Mouse (Mus musculus) MEL (cell line): ENCODE measurements around the gene Syk. TPM values are rescaled to one million over a fixed set of nuclear protein-coding genes. Genes with fewer than 3 reads are reported as not detected.
A peak's percentile ranks its signal among the peaks of the same experiment; 100 is the strongest.

Source experiments
- DNase-seq: peaks from one replicate; pipeline ENCODE4 v3.0.0; 2011; ENCODE audit warnings: low read depth, low spot score
- H3K27ac ChIP-seq: 2 replicates; pipeline ENCODE4 v1.5.1; 2012; ENCODE audit warnings: low read depth, mild to moderate bottlenecking, control low read depth, low read length, moderate library complexity; ENCODE audit not compliant: control insufficient read depth
- H3K27me3 ChIP-seq, 2 experiments: fragments of 150-350 bp in 1 of 2; sonication (generic) in 1 of 2; 2 replicates each; pipeline ENCODE4 v1.6.1; 2012; ENCODE audit warnings: low read length in 2 of 2, mild to moderate bottlenecking in 2 of 2, improper control_type of control experiment in 1 of 2, moderate library complexity in 1 of 2; ENCODE audit not compliant: insufficient read depth in 2 of 2, control insufficient read depth in 1 of 2
- H3K36me3 ChIP-seq, 2 experiments: 2 replicates each; pipeline ENCODE4 v1.6.1; 2012 to 2014; ENCODE audit warnings: low read length in 2 of 2, improper control_type of control experiment in 1 of 2, inconsistent platforms in 1 of 2, mild to moderate bottlenecking in 1 of 2; ENCODE audit not compliant: insufficient read depth in 2 of 2, control insufficient read depth in 1 of 2
- H3K4me1 ChIP-seq, 2 experiments: fragments of 150-350 bp in 1 of 2; sonication (generic) in 1 of 2; 2 replicates each; pipeline ENCODE4 v1.6.1; 2012; ENCODE audit warnings: low read length in 2 of 2, improper control_type of control experiment in 1 of 2, mild to moderate bottlenecking in 1 of 2; ENCODE audit not compliant: insufficient read depth in 2 of 2, control insufficient read depth in 1 of 2
- H3K4me3 ChIP-seq, 2 experiments: fragments of 150-350 bp in 1 of 2; sonication (generic) in 1 of 2; 2 replicates each; pipeline ENCODE4 v1.5.1; 2012; ENCODE audit warnings: low read depth in 2 of 2, low read length in 2 of 2, mild to moderate bottlenecking in 2 of 2, moderate library complexity in 2 of 2, control low read depth in 1 of 2, improper control_type of control experiment in 1 of 2; ENCODE audit not compliant: control insufficient read depth in 1 of 2, insufficient read depth in 1 of 2
- H3K79me2 ChIP-seq: 2 replicates; pipeline ENCODE4 v1.6.1; 2012; ENCODE audit warnings: mild to moderate bottlenecking, low read length, moderate library complexity; ENCODE audit not compliant: control insufficient read depth, poor library complexity, insufficient read depth
- H3K9ac ChIP-seq: 2 replicates; pipeline ENCODE4 v1.6.1; 2012; ENCODE audit warnings: low read depth, mild to moderate bottlenecking, control low read depth, low read length, moderate library complexity; ENCODE audit not compliant: control insufficient read depth, poor library complexity, severe bottlenecking
- H3K9me3 ChIP-seq: fragments of 150-350 bp; sonication (generic); replicated peaks from 2 replicates; pipeline ENCODE4 v1.6.1; 2012; ENCODE audit warnings: mild to moderate bottlenecking, low read length, improper control_type of control experiment, moderate library complexity; ENCODE audit not compliant: insufficient read depth
- BHLHE40 ChIP-seq: IDR thresholded peaks from 2 replicates; pipeline ENCODE4 v1.6.1; 2012; ENCODE audit warnings: low read depth, mild to moderate bottlenecking, inconsistent platforms, low read length, improper control_type of control experiment, borderline replicate concordance
- CHD1 ChIP-seq: IDR thresholded peaks from 2 replicates; pipeline ENCODE4 v1.6.1; 2012; ENCODE audit warnings: low read depth, mild to moderate bottlenecking, inconsistent platforms, low read length, improper control_type of control experiment
- CHD2 ChIP-seq: IDR thresholded peaks from 2 replicates; pipeline ENCODE4 v1.6.1; 2011; ENCODE audit warnings: low read length, improper control_type of control experiment
- CTCF ChIP-seq, 3 experiments: IDR thresholded peaks in 2 of 3; conservative IDR thresholded peaks in 1 of 3; 2 replicates each; pipeline ENCODE4 v1.5.1; 2011 to 2012; ENCODE audit warnings: low read length in 3 of 3, low read depth in 2 of 3, mild to moderate bottlenecking in 2 of 3, improper control_type of control experiment in 1 of 3, inconsistent platforms in 1 of 3, mixed read lengths in 1 of 3, moderate library complexity in 1 of 3; ENCODE audit not compliant: control insufficient read depth in 1 of 3, insufficient read depth in 1 of 3, poor library complexity in 1 of 3, severe bottlenecking in 1 of 3
- E2F4 ChIP-seq: IDR thresholded peaks from 2 replicates; pipeline ENCODE4 v1.6.1; 2011; ENCODE audit warnings: low read depth, low read length, improper control_type of control experiment, borderline replicate concordance
- ELF1 ChIP-seq: IDR thresholded peaks from 2 replicates; pipeline ENCODE4 v1.6.1; 2014; ENCODE audit warnings: low read depth, mild to moderate bottlenecking, inconsistent platforms, low read length, improper control_type of control experiment, moderate library complexity
- EP300 ChIP-seq, 2 experiments: IDR thresholded peaks; 2 replicates each; pipeline ENCODE4 v1.6.1; 2011; ENCODE audit warnings: improper control_type of control experiment in 2 of 2, low read length in 2 of 2, low read depth in 1 of 2, mild to moderate bottlenecking in 1 of 2
- ETS1 ChIP-seq: IDR thresholded peaks from 2 replicates; pipeline ENCODE4 v1.6.1; 2012; ENCODE audit warnings: low read depth, mild to moderate bottlenecking, inconsistent platforms, low read length, improper control_type of control experiment, moderate library complexity
- GABPA ChIP-seq: IDR thresholded peaks from 2 replicates; pipeline ENCODE4 v1.6.1; 2012; ENCODE audit warnings: low read depth, mild to moderate bottlenecking, inconsistent platforms, low read length, improper control_type of control experiment, moderate library complexity
- GATA1 ChIP-seq: IDR thresholded peaks from 2 replicates; pipeline ENCODE4 v1.6.1; 2011; ENCODE audit warnings: low read depth, low read length, improper control_type of control experiment
- HCFC1 ChIP-seq: IDR thresholded peaks from 2 replicates; pipeline ENCODE4 v1.6.1; 2012; ENCODE audit warnings: low read depth, mild to moderate bottlenecking, inconsistent platforms, low read length, improper control_type of control experiment, moderate library complexity
- JUND ChIP-seq: IDR thresholded peaks from 2 replicates; pipeline ENCODE4 v1.6.1; 2011; ENCODE audit warnings: low read depth, mild to moderate bottlenecking, improper control_type of control experiment, low read length
- MAFK ChIP-seq: IDR thresholded peaks from 2 replicates; pipeline ENCODE4 v1.6.1; 2011; ENCODE audit warnings: low read depth, mild to moderate bottlenecking, low read length, improper control_type of control experiment, borderline replicate concordance
- MAX ChIP-seq: IDR thresholded peaks from 2 replicates; pipeline ENCODE4 v1.6.1; 2011; ENCODE audit warnings: low read length, improper control_type of control experiment
- MEF2A ChIP-seq: IDR thresholded peaks from 2 replicates; pipeline ENCODE4 v1.6.1; 2014; ENCODE audit warnings: low read depth, mild to moderate bottlenecking, inconsistent platforms, low read length, improper control_type of control experiment; ENCODE audit not compliant: poor library complexity, insufficient replicate concordance, severe bottlenecking; ENCODE audit errors: extremely low read depth
- MYB ChIP-seq: IDR thresholded peaks from 2 replicates; pipeline ENCODE4 v1.6.1; 2011; ENCODE audit warnings: mild to moderate bottlenecking, low read depth, low read length, improper control_type of control experiment
- MYC ChIP-seq: IDR thresholded peaks from 2 replicates; pipeline ENCODE4 v1.6.1; 2011; ENCODE audit warnings: low read depth, mild to moderate bottlenecking, low read length, improper control_type of control experiment, moderate library complexity
- NELFE ChIP-seq: IDR thresholded peaks from 2 replicates; pipeline ENCODE4 v1.6.1; 2011; ENCODE audit warnings: low read depth, low read length, improper control_type of control experiment
- POLR2A ChIP-seq, 2 experiments: IDR thresholded peaks; 2 replicates each; pipeline ENCODE4 v1.6.1; 2011 to 2012; ENCODE audit warnings: low read length in 2 of 2, mild to moderate bottlenecking in 2 of 2, control low read depth in 1 of 2, improper control_type of control experiment in 1 of 2, low read depth in 1 of 2, moderate library complexity in 1 of 2; ENCODE audit not compliant: control insufficient read depth in 1 of 2, insufficient read depth in 1 of 2, poor library complexity in 1 of 2
- POLR2AphosphoS2 ChIP-seq: IDR thresholded peaks from 2 replicates; pipeline ENCODE4 v1.6.1; 2011; ENCODE audit warnings: low read length, improper control_type of control experiment
- POLR2AphosphoS5 ChIP-seq: IDR thresholded peaks from 2 replicates; pipeline ENCODE4 v1.6.1; 2012; ENCODE audit warnings: low read depth, borderline replicate concordance, mild to moderate bottlenecking, inconsistent platforms, low read length, moderate library complexity, mixed read lengths
- RAD21 ChIP-seq: IDR thresholded peaks from 2 replicates; pipeline ENCODE4 v1.6.1; 2011; ENCODE audit warnings: mild to moderate bottlenecking, low read depth, low read length, improper control_type of control experiment
- RCOR1 ChIP-seq: IDR thresholded peaks from 2 replicates; pipeline ENCODE4 v1.6.1; 2012; ENCODE audit warnings: low read depth, mild to moderate bottlenecking, inconsistent platforms, low read length, improper control_type of control experiment
- SIN3A ChIP-seq: IDR thresholded peaks from 2 replicates; pipeline ENCODE4 v1.6.1; 2012; ENCODE audit warnings: low read length, improper control_type of control experiment, inconsistent platforms
- SMC3 ChIP-seq: IDR thresholded peaks from 2 replicates; pipeline ENCODE4 v1.6.1; 2011; ENCODE audit warnings: low read depth, low read length, improper control_type of control experiment
- TAL1 ChIP-seq: IDR thresholded peaks from 2 replicates; pipeline ENCODE4 v1.6.1; 2012; ENCODE audit warnings: mild to moderate bottlenecking, inconsistent platforms, low read length, moderate library complexity, mixed read lengths
- TBP ChIP-seq: IDR thresholded peaks from 2 replicates; pipeline ENCODE4 v1.8.0; 2011; ENCODE audit warnings: low read depth, low read length, improper control_type of control experiment
- TCF12 ChIP-seq: IDR thresholded peaks from 2 replicates; pipeline ENCODE4 v1.6.1; 2014; ENCODE audit warnings: low read depth, mild to moderate bottlenecking, inconsistent platforms, low read length, improper control_type of control experiment, moderate library complexity
- UBTF ChIP-seq: IDR thresholded peaks from 2 replicates; pipeline ENCODE4 v1.6.1; 2012; ENCODE audit warnings: low read depth, mild to moderate bottlenecking, inconsistent platforms, low read length, improper control_type of control experiment, moderate library complexity, borderline replicate concordance; ENCODE audit not compliant: insufficient read depth
- USF1 ChIP-seq: IDR thresholded peaks from 2 replicates; pipeline ENCODE4 v1.6.1; 2014; ENCODE audit warnings: low read depth, mild to moderate bottlenecking, inconsistent platforms, low read length, improper control_type of control experiment, moderate library complexity
- USF2 ChIP-seq, 2 experiments: IDR thresholded peaks; 2 replicates each; pipeline ENCODE4 v1.6.1; 2011 to 2012; ENCODE audit warnings: improper control_type of control experiment in 2 of 2, low read length in 2 of 2, borderline replicate concordance in 1 of 2, inconsistent platforms in 1 of 2, low read depth in 1 of 2, mild to moderate bottlenecking in 1 of 2; ENCODE audit not compliant: insufficient read depth in 1 of 2
- ZKSCAN1 ChIP-seq: IDR thresholded peaks from 2 replicates; pipeline ENCODE4 v1.6.1; 2012; ENCODE audit warnings: low read depth, mild to moderate bottlenecking, inconsistent platforms, low read length, improper control_type of control experiment, moderate library complexity
- ZNF384 ChIP-seq: IDR thresholded peaks from 2 replicates; pipeline ENCODE4 v1.6.1; 2012; ENCODE audit warnings: low read depth, mild to moderate bottlenecking, inconsistent platforms, low read length, improper control_type of control experiment
- polyA plus RNA-seq, 2 experiments: library from polyadenylated mRNA; stranded (reverse) in 1 of 2; unstranded in 1 of 2; fragments of >175 nt in 1 of 2; fragments of >200 nt in 1 of 2; gene quantifications; 2 replicates each; pipeline versions ENCODE4 v1.2.1 to v1.2.4; 2012; ENCODE audit warnings: low replicate concordance in 2 of 2, low read depth in 1 of 2; ENCODE audit not compliant: insufficient read length in 2 of 2, insufficient read depth in 1 of 2, missing spikeins in 1 of 2
- total RNA-seq: library from RNA; depleted of rRNA; stranded (reverse); fragments of 300-350 nt; gene quantifications from 2 replicates; pipeline ENCODE4 v1.2.3, GENCODE M21; 2012

Gene Syk
- total and polyA plus RNA-seq, 3 experiments: 14.4 to 23.8 TPM; not detected in 1

- peaks cover 0 to 2% of the 10 kb centered on the region in 2 experiments; a peak in 2 of 4 replicates for H3K36me3 ChIP-seq
- no peaks in the 10 kb centered on the region for H3K9me3 ChIP-seq
These were observed 30.3 kb downstream of the Syk start for GRCm38 (mm10) chr13:52613266-52613665.

DNA sequence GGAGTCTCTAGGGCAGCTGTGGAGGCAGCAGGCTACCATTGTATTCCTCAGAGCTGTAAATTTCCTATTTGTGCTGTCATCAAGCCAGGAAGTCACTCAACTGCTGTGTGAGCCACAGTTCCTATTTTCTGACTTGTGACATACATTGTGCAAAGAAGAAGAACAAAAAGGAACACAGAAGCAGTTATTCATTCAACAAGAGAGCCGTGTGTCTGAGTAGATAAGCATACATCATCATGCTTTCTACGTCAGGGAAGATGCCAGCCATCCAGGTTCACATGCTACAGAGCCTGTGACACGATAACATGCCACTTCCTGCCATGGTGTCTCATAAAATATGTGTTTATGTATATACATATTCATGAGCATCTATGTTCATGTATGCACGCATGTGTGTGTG is 32.1 kb downstream of the Syk start:
- H3K9me3 ChIP-seq: no peaks in the 10 kb centered on the region
- H3K27ac ChIP-seq: peak overlapping the region; percentile 50
- H3K4me3 ChIP-seq: no peak overlapping the region
- DNase-seq: peak; percentile 59
- no peaks in the 10 kb centered on the region for H3K27me3 ChIP-seq
- no peak overlapping the region for H3K9ac ChIP-seq
- peaks cover 0 to 2% of the 10 kb centered on the region in 2 experiments; a peak in 2 of 4 replicates for H3K36me3 ChIP-seq
- H3K79me2 ChIP-seq: no peaks in the 10 kb centered on the region
- H3K4me1 ChIP-seq: peaks cover 8 to 23% of the 10 kb centered on the region in 2 experiments; a peak in 3 of 4 replicates
- TF ChIP-seq TAL1 (peak; percentile 48), HCFC1 (no peak), ZNF384 (no peak), MEF2A (no peak), RAD21 (no peak), POLR2AphosphoS2 (no peak), MYC (no peak), ETS1 (peak; percentile 72), SIN3A (peak; percentile 12; the same call in 1 of the 2 replicates), E2F4 (no peak), CTCF (IDR thresholded peaks at IDR 0.05 in 2 of 3, conservative IDR thresholded peaks at IDR 0.05 in 1 of 3; ENCODE audit: control insufficient read depth in 1 of 3, insufficient read depth in 1 of 3, low read depth in 2 of 3, low read length in 3 of 3, poor library complexity in 1 of 3, severe bottlenecking in 1 of 3) (no peak), TCF12 (no peak), EP300 (IDR thresholded peaks at IDR 0.05; ENCODE audit: low read depth in 1 of 2, low read length in 2 of 2) (peak; percentile 29 to 43; a peak in 2 of 4 replicates), ELF1 (no peak), BHLHE40 (no peak), SMC3 (no peak), MAFK (no peak), TBP (no peak), POLR2AphosphoS5 (no peak), NELFE (no peak), ZKSCAN1 (no peak), MAX (no peak), CHD1 (no peak), POLR2A (IDR thresholded peaks at IDR 0.05; ENCODE audit: control insufficient read depth in 1 of 2, insufficient read depth in 1 of 2, low read depth in 1 of 2, low read length in 2 of 2, poor library complexity in 1 of 2) (no peak), MYB (no peak), CHD2 (no peak), USF1 (no peak), RCOR1 (no peak)

More at GRCm38 (mm10) chr13:52613266-52613665, 30.3 kb downstream of the Syk start:
- Histone ChIP-seq H3K27ac (no peak overlapping the region), H3K9ac (no peak overlapping the region), H3K4me1 (peaks cover 8 to 20% of the 10 kb centered on the region in 2 experiments; a peak in 3 of 4 replicates), H3K27me3 (no peaks in the 10 kb centered on the region), H3K4me3 (no peak overlapping the region), H3K79me2 (no peaks in the 10 kb centered on the region)
- DNase-seq: no peak
- TF ChIP-seq HCFC1 (no peak), MYB (no peak), GATA1 (no peak), CHD1 (no peak), MYC (no peak), ZKSCAN1 (no peak), BHLHE40 (no peak), EP300 (IDR thresholded peaks at IDR 0.05; ENCODE audit: low read depth in 1 of 2, low read length in 2 of 2) (no peak), CHD2 (no peak), JUND (no peak), GABPA (no peak), UBTF (no peak), USF2 (IDR thresholded peaks at IDR 0.05; ENCODE audit: borderline replicate concordance in 1 of 2, insufficient read depth in 1 of 2, low read depth in 1 of 2, low read length in 2 of 2) (no peak), TCF12 (no peak), RAD21 (no peak)
